8 mouse cellular contexts compared by ENCODE assay signal in the genomic region with DNA sequence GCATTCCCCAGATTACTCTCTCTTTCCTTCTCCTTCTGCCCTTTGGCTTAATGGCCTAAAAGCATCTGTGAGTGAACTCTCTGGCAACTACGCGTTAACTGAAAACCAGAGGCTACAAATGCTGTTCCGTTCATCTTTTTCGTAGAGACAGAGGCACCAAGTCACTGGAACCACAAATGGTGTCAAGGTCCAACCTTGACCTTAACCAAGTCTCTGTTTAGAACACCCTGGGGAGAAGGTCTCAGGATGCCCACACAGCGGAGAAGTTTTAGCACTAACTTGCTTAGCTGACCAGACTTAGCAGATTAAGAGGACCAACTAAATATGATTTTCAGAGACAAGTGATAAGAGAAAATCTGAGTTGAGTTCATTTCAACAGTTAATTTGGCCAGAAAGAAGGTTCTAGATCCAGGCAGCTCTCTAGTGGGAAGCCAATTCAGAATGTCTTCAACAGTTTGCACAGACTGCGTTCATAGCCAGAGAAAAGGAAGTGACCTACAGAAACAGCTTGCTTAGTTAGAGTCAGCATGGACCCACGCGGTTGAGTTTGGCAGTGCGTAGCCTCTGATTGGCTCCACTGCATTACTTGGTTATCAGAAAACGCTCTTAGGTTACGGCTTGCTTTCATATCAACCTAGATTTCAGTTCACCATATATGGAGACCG.
DNase-seq lines count a peak whose midpoint lies in the region; ATAC-seq and TF ChIP-seq lines count a peak whose summit lies in the region.

No protein-coding gene starts in this region.

- peak overlapping the region; percentile 24 for H3K4me2 ChIP-seq in embryonic facial prominence, embryonic 11.5 days (ENCODE audit: low read depth, low read length)
- peak overlapping the region; percentile 42; the same call in 1 of the 2 replicates for H3K4me2 ChIP-seq in hindbrain, postnatal 0 days (ENCODE audit: low read depth, low read length)
- peak overlapping the region; percentile 47 for H3K4me2 ChIP-seq in midbrain, embryonic 15.5 days

- DNase-seq in kidney, adult 18-20 months: peak; percentile 27
- no peak for DNase-seq in kidney, postnatal 25 days
- DNase-seq in embryonic facial prominence, embryonic 11.5 days (ENCODE audit: low spot score): no peak
- no peak for DNase-seq in hindbrain, postnatal 0 days (ENCODE audit: low spot score)
- no peak for DNase-seq in urinary bladder, postnatal 10 days (ENCODE audit: low spot score)
- no peak for DNase-seq in ovary, adult 18-20 months (ENCODE audit: low spot score)

- peak overlapping the region; percentile 63 for H3K27ac ChIP-seq in embryonic facial prominence, embryonic 11.5 days (replicated peaks; ENCODE audit: low read depth, low read length)
- peak overlapping the region; percentile 83 for H3K27ac ChIP-seq in hindbrain, postnatal 0 days
- peak overlapping the region; percentile 88 for H3K27ac ChIP-seq in midbrain, embryonic 15.5 days

- peaks cover 8% of the 10 kb centered on the region; the same call in 1 of the 2 replicates for H3K4me1 ChIP-seq in embryonic facial prominence, embryonic 11.5 days (ENCODE audit: control insufficient read depth, insufficient read depth, low read length)
- H3K4me1 ChIP-seq in hindbrain, postnatal 0 days (ENCODE audit: insufficient read depth, low read length): peaks cover 14% of the 10 kb centered on the region
- peaks cover 23% of the 10 kb centered on the region for H3K4me1 ChIP-seq in midbrain, embryonic 15.5 days

- WGBS in embryonic facial prominence, embryonic 11.5 days: 70% methylated on average over 12 of the region's 12 CpGs
- 67% methylated on average over 12 of the region's 12 CpGs for WGBS in hindbrain, postnatal 0 days
- 66% methylated on average over 12 of the region's 12 CpGs for WGBS in midbrain, embryonic 15.5 days

- H3K9ac ChIP-seq in embryonic facial prominence, embryonic 11.5 days (replicated peaks; ENCODE audit: low read length): peak overlapping the region; percentile 44
- no peak overlapping the region for H3K9ac ChIP-seq in hindbrain, postnatal 0 days (replicated peaks; ENCODE audit: low read length)
- no peak overlapping the region for H3K9ac ChIP-seq in midbrain, embryonic 15.5 days

- no peak for ATAC-seq in embryonic facial prominence, embryonic 11.5 days (replicated peaks; ENCODE audit: insufficient number of reproducible peaks, low FRiP score, low TSS enrichment, low read depth)
- ATAC-seq in hindbrain, postnatal 0 days: no peak; the same call in 1 of the 2 replicates
- no peak for ATAC-seq in midbrain, embryonic 15.5 days (replicated peaks)
- ATAC-seq in activated CD4-positive, CD25-positive, alpha-beta regulatory T cell, adult 4 months: no peak

- H3K36me3 ChIP-seq in embryonic facial prominence, embryonic 11.5 days (replicated peaks; ENCODE audit: control insufficient read depth, insufficient read depth, low read depth, low read length): no peaks in the 10 kb centered on the region
- no peaks in the 10 kb centered on the region for H3K36me3 ChIP-seq in hindbrain, postnatal 0 days (ENCODE audit: insufficient read depth, low read length)
- no peaks in the 10 kb centered on the region for H3K36me3 ChIP-seq in midbrain, embryonic 15.5 days (replicated peaks)

- H3K9me3 ChIP-seq in embryonic facial prominence, embryonic 11.5 days (replicated peaks; ENCODE audit: control insufficient read depth, low read length): no peaks in the 10 kb centered on the region
- no peaks in the 10 kb centered on the region for H3K9me3 ChIP-seq in hindbrain, postnatal 0 days (ENCODE audit: low read length)
- no peaks in the 10 kb centered on the region for H3K9me3 ChIP-seq in midbrain, embryonic 15.5 days

- no peak overlapping the region for H3K4me3 ChIP-seq in embryonic facial prominence, embryonic 11.5 days (ENCODE audit: low read depth, low read length)
- H3K4me3 ChIP-seq in hindbrain, postnatal 0 days (ENCODE audit: low read length): no peak overlapping the region
- H3K4me3 ChIP-seq in midbrain, embryonic 15.5 days: no peak overlapping the region

- no peak for TF ChIP-seq CTCF in hindbrain, postnatal 0 days (IDR thresholded peaks at IDR 0.05; ENCODE audit: low read depth)

- no peaks in the 10 kb centered on the region for H3K27me3 ChIP-seq in embryonic facial prominence, embryonic 11.5 days (ENCODE audit: control insufficient read depth, insufficient read depth, low read length)
- H3K27me3 ChIP-seq in hindbrain, postnatal 0 days (ENCODE audit: insufficient read depth, low read length): no peaks in the 10 kb centered on the region
- H3K27me3 ChIP-seq in midbrain, embryonic 15.5 days (replicated peaks): peaks cover 4% of the 10 kb centered on the region; the same call in 1 of the 2 replicates
